Mouse (Mus musculus): ENCODE results near the gene Ube2s. TPM values are rescaled to one million over a fixed set of nuclear protein-coding genes. Genes with fewer than 3 reads are reported as not detected.

Ube2s gene
- total RNA-seq, 2 experiments from 2014 or later = 122 to 126 TPM

GRCm38 (mm10) chr7:4777851-4778637 is 34.3 kb downstream of the Ube2s start:
- DNase-seq = no peak

- peak; percentile 75 for DNase-seq
Observed at GRCm38 (mm10) chr7:4776861-4777830, 35.2 kb downstream of the Ube2s start.

- DNase-seq = no peak
Observed at GRCm38 (mm10) chr7:4776131-4776530, 36.3 kb downstream of the Ube2s start.

- DNase-seq = no peak
Observed at GRCm38 (mm10) chr7:4771202-4771601, 41.2 kb downstream of the Ube2s start, which contains the start of gene Fam71e2. Gene Fam71e2 (minus strand): TSS chr7:4771302.

GRCm38 (mm10) chr7:4764946-4765710 is 47.3 kb downstream of the Ube2s start:
- DNase-seq = no peak

GRCm38 (mm10) chr7:4759670-4760069 is 52.7 kb downstream of the Ube2s start:
- DNase-seq = no peak

GRCm38 (mm10) chr7:4752821-4753570 is 59.4 kb downstream of the Ube2s start, which contains the start of gene Cox6b2:
Gene Cox6b2 (minus strand): TSS chr7:4753094.
- peak; percentile 86 for DNase-seq

GRCm38 (mm10) chr7:4751971-4752820 is 60.2 kb downstream of the Ube2s start:
- peak; percentile 80 for DNase-seq

- DNase-seq = no peak
Observed at GRCm38 (mm10) chr7:4749169-4749568, 63.2 kb downstream of the Ube2s start.

GRCm38 (mm10) chr7:4748321-4748720 is 64.1 kb downstream of the Ube2s start:
- DNase-seq = no peak

GRCm38 (mm10) chr7:4747156-4747899 is 65.1 kb downstream of the Ube2s start:
- DNase-seq = no peak

GRCm38 (mm10) chr7:4746326-4746980 is 65.9 kb downstream of the Ube2s start:
- DNase-seq = no peak

- no peak for DNase-seq
Observed at GRCm38 (mm10) chr7:4744886-4745285, 67.5 kb downstream of the Ube2s start.

Other genes with a start within 250 kb of the Ube2s start
- gene Ptprh, start 208.5 kb downstream of the Ube2s start, total RNA-seq (2021) = not detected
- gene Tmem86b, start 181.2 kb downstream of the Ube2s start, total RNA-seq (2021) = 10 to 100 TPM; 12.7 to 14.7 TPM
- gene Ppp6r1, start 153.6 kb downstream of the Ube2s start, total RNA-seq (2021) = 10 to 100 TPM; 74.0 to 83.3 TPM
- 10 to 100 TPM; 36.1 to 36.7 TPM for gene Hspbp1, start 127.5 kb downstream of the Ube2s start, total RNA-seq (2021)
- 10 to 100 TPM in 1 of 2 experiments, 1 to 10 TPM in 1; 7.5 to 11.8 TPM for gene Brsk1, start 122.0 kb downstream of the Ube2s start, total RNA-seq (2021)
- under 1 TPM; 0.21 to 0.27 TPM for gene Tmem150b, start 87.3 kb downstream of the Ube2s start, total RNA-seq (2021)
- gene Kmt5c, start 72.5 kb downstream of the Ube2s start, total RNA-seq (2021) = 10 to 100 TPM; 54.5 to 98.2 TPM
- gene Cox6b2, start 59.5 kb downstream of the Ube2s start, total RNA-seq (2021) = 10 to 100 TPM; 28.5 to 39.2 TPM
- gene Fam71e2, start 41.3 kb downstream of the Ube2s start, total RNA-seq (2021) = not detected
- gene Il11, start 29.7 kb downstream of the Ube2s start, total RNA-seq (2021) = under 1 TPM; 0.12 to 0.18 TPM
- not detected for gene Tmem190, start 29.7 kb downstream of the Ube2s start, total RNA-seq (2021)
- 10 to 100 TPM; 10.4 to 11.3 TPM for gene Tmem238, start 22.9 kb downstream of the Ube2s start, total RNA-seq (2021)
- 1,000 to 10,000 TPM; 1,057 to 1,113 TPM for gene Rpl28, start 19.7 kb downstream of the Ube2s start, total RNA-seq (2021)
- 1 to 10 TPM; 1.3 to 3.1 TPM for gene Shisa7, start 32.1 kb upstream of the Ube2s start, total RNA-seq (2021)
- gene Isoc2b, start 57.7 kb upstream of the Ube2s start, total RNA-seq (2021) = 10 to 100 TPM in 1 of 2 experiments, 1 to 10 TPM in 1; 6.8 to 13.3 TPM
- 10 to 100 TPM; 52.8 to 56.8 TPM for gene Isoc2a, start 64.6 kb upstream of the Ube2s start, total RNA-seq (2021)
- not detected for gene Gm36210, start 93.9 kb upstream of the Ube2s start, total RNA-seq (2021)
- gene Zfp628, start 102.6 kb upstream of the Ube2s start, total RNA-seq (2021) = 10 to 100 TPM; 14.7 to 16.4 TPM
- gene Nat14, start 109.4 kb upstream of the Ube2s start, total RNA-seq (2021) = 1 to 10 TPM; 5.5 to 8.5 TPM
- gene Ssc5d, start 113.2 kb upstream of the Ube2s start, total RNA-seq (2021) = 1 to 10 TPM; 5.9 to 6.9 TPM
- gene Sbk2, start 151.8 kb upstream of the Ube2s start, total RNA-seq (2021) = 1 to 10 TPM; 1.6 to 3.1 TPM
- gene Sbk3, start 158.6 kb upstream of the Ube2s start, total RNA-seq (2021) = under 1 TPM; 0.24 to 0.30 TPM
- 10 to 100 TPM; 16.0 to 19.9 TPM for gene Zfp579, start 183.6 kb upstream of the Ube2s start, total RNA-seq (2021)
- 10 to 100 TPM; 12.6 to 13.2 TPM for gene Zfp524, start 201.8 kb upstream of the Ube2s start, total RNA-seq (2021)
- gene Fiz1, start 202.1 kb upstream of the Ube2s start, total RNA-seq (2021) = 10 to 100 TPM; 24.4 to 27.7 TPM
- gene Gm44973, start 202.9 kb upstream of the Ube2s start, total RNA-seq (2021) = not detected
- gene Zfp865, start 207.8 kb upstream of the Ube2s start, total RNA-seq (2021) = 10 to 100 TPM; 22.9 to 30.0 TPM
- 1 to 10 TPM; 2.1 to 2.6 TPM for gene Ccdc106, start 208.0 kb upstream of the Ube2s start, total RNA-seq (2021)
- not detected for gene 4632433K11Rik, start 221.5 kb upstream of the Ube2s start, total RNA-seq (2021)
- gene Zfp784, start 225.9 kb upstream of the Ube2s start, total RNA-seq (2021) = 1 to 10 TPM; 5.7 to 7.3 TPM
- 10 to 100 TPM; 11.4 to 13.1 TPM for gene Zfp580, start 238.9 kb upstream of the Ube2s start, total RNA-seq (2021)
- gene U2af2, start 249.6 kb upstream of the Ube2s start, total RNA-seq (2021) = 100 to 1,000 TPM; 142 to 161 TPM

Measured in adrenal gland, postnatal 10 days (tissue).